ENCODE assay signal across 9 mouse cellular contexts in the genomic region with DNA sequence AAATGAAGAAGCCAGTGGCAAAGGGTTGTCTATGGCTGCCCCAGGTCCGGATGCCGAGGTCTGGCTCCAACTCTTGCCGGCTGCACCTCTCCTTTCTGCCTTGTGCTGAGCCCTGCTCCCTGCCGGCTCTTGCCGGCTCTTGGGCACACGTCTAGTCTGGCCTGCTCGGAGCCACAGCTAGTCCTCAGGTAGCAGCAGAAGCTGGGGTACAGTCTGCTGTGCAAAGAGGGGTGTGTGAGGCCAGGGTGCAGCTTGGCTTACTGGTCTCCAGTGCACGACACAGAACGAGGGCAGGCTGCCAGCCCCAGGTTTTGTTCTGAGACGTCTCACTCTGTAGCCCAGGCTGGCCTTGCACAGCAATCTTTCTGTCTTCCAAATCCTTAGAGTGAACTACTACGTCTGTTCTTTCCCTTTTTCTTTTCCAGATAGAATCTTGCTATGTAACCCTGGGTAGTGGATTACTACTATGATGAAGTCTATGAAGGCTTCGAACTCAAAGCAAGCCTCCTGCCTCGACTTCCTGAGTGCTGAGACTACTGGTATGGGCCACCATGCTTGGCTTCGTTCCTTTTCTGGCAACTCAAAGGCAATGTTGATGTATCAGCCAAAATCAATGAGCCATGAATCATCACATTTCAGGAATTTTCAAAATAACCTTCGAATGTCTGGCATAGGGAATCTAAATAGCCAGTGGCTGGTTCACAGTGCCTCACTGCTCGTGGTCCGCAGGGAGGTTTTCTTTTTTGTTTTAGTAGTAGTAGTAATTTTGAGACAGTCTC. TPM values are rescaled to one million over a fixed set of nuclear protein-coding genes. Genes with fewer than 3 reads are reported as not detected.
A peak's percentile ranks its signal among the peaks of the same experiment; 100 is the strongest.
DNase-seq lines count a peak whose midpoint lies in the region; ATAC-seq and TF ChIP-seq lines count a peak whose summit lies in the region.
"Had no signal": no experiment of that assay in that cellular context is flagged by ENCODE, and none has a peak within 500 bp of the region (broad histone marks: within the 10 kb centered on the region; RNA-seq: fewer than 3 reads in every experiment).

No protein-coding gene starts in this region.

- no peaks in the 10 kb centered on the region for H3K4me1 ChIP-seq in lung, embryonic 14.5 days (ENCODE audit: insufficient read depth)
- H3K4me1 ChIP-seq in forebrain, embryonic 13.5 days = peaks cover 15% of the 10 kb centered on the region
- peaks cover 38% of the 10 kb centered on the region for H3K4me1 ChIP-seq in liver, postnatal 0 days (ENCODE audit: insufficient read depth)

- no peaks in the 10 kb centered on the region for H3K9me3 ChIP-seq in lung, embryonic 14.5 days (ENCODE audit: low read depth, low read length)
- no peaks in the 10 kb centered on the region for H3K9me3 ChIP-seq in forebrain, embryonic 13.5 days (replicated peaks)
- H3K9me3 ChIP-seq in liver, postnatal 0 days (ENCODE audit: low read length) = no peaks in the 10 kb centered on the region
- H3K9me3 ChIP-seq: limb, embryonic 13.5 days had no signal

- 78% methylated on average over 17 of the region's 17 CpGs for WGBS in lung, embryonic 14.5 days
- WGBS in forebrain, embryonic 13.5 days = 86% methylated on average over 17 of the region's 17 CpGs
- 77% methylated on average over 17 of the region's 17 CpGs for WGBS in liver, postnatal 0 days (ENCODE audit: insufficient replicate concordance)

- no peak for ATAC-seq in lung, embryonic 14.5 days (ENCODE audit: insufficient read depth)
- 0 out of 2 replicates have a peak, but pooled peaks have one; percentile 5 for ATAC-seq in forebrain, embryonic 13.5 days
- no peak for ATAC-seq in liver, postnatal 0 days

- no peak for TF ChIP-seq CTCF in lung, embryonic 14.5 days (IDR thresholded peaks at IDR 0.05; ENCODE audit: low read depth)
- TF ChIP-seq CTCF in liver, postnatal 0 days (IDR thresholded peaks at IDR 0.05; ENCODE audit: low read depth) = no peak

- TF ChIP-seq EP300 in liver, postnatal 0 days (IDR thresholded peaks at IDR 0.05; ENCODE audit: low read depth) = no peak

- H3K4me2 ChIP-seq in lung, embryonic 14.5 days = no peak overlapping the region
- H3K4me2 ChIP-seq in forebrain, embryonic 13.5 days = no peak overlapping the region
- 0 out of 2 replicates have a peak overlapping the region, but pooled peaks have one; percentile 1 for H3K4me2 ChIP-seq in liver, postnatal 0 days (ENCODE audit: low read depth, low read length)
- H3K4me2 ChIP-seq: limb, embryonic 13.5 days had no signal

- peaks cover 25% of the 10 kb centered on the region; the same call in 1 of the 2 replicates for H3K36me3 ChIP-seq in lung, embryonic 14.5 days (ENCODE audit: insufficient read depth)
- H3K36me3 ChIP-seq in forebrain, embryonic 13.5 days (ENCODE audit: poor library complexity, severe bottlenecking) = peaks cover 24% of the 10 kb centered on the region
- peaks cover 4% of the 10 kb centered on the region; the same call in 1 of the 2 replicates for H3K36me3 ChIP-seq in liver, postnatal 0 days (replicated peaks; ENCODE audit: insufficient read depth, low read length)

- DNase-seq in lung, embryonic 14.5 days = no peak
- no peak for DNase-seq in lung, postnatal 14 days
- DNase-seq in cerebellum, adult 18-20 months = peak; percentile 59 to 69
- no peak for DNase-seq in liver, postnatal 0 days
- DNase-seq in right cerebral cortex, postnatal 36 days (ENCODE audit: low spot score in 2 of 2) = no peak
- no peak for DNase-seq in adrenal gland, adult 8-10 months
- DNase-seq in lung, postnatal 10 days = no peak

- 0 out of 2 replicates have a peak overlapping the region, but pooled peaks have one; percentile 29 for H3K9ac ChIP-seq in lung, embryonic 14.5 days
- 0 out of 2 replicates have a peak overlapping the region, but pooled peaks have one; percentile 26 for H3K9ac ChIP-seq in forebrain, embryonic 13.5 days
- H3K9ac ChIP-seq in liver, postnatal 0 days (replicated peaks) = peak overlapping the region; percentile 52; the same call in 1 of the 2 replicates

- peak overlapping the region; percentile 46; the same call in 1 of the 2 replicates for H3K27ac ChIP-seq in lung, embryonic 14.5 days (ENCODE audit: low read depth)
- H3K27ac ChIP-seq in forebrain, embryonic 13.5 days = peak overlapping the region; percentile 76
- H3K27ac ChIP-seq in liver, postnatal 0 days (ENCODE audit: low read depth) = peak overlapping the region; percentile 94
- H3K27ac ChIP-seq: limb, embryonic 13.5 days had no signal

- H3K4me3 ChIP-seq in lung, embryonic 14.5 days (ENCODE audit: low read depth, low read length) = no peak overlapping the region
- no peak overlapping the region for H3K4me3 ChIP-seq in forebrain, embryonic 13.5 days
- H3K4me3 ChIP-seq in liver, postnatal 0 days (ENCODE audit: low read depth, low read length) = no peak overlapping the region
- H3K4me3 ChIP-seq: limb, embryonic 13.5 days had no signal

- H3K27me3 ChIP-seq in lung, embryonic 14.5 days (ENCODE audit: insufficient read depth, low read length) = no peaks in the 10 kb centered on the region
- H3K27me3 ChIP-seq in forebrain, embryonic 13.5 days = no peaks in the 10 kb centered on the region
- no peaks in the 10 kb centered on the region for H3K27me3 ChIP-seq in liver, postnatal 0 days (ENCODE audit: insufficient read depth, low read length)
- H3K27me3 ChIP-seq: limb, embryonic 13.5 days had no signal

RNA-seq across cellular contexts. Expression of gene Mvp, which starts 4.9 kb away (rescaled TPM):
- polyA plus RNA-seq in lung, embryonic 14.5 days (2014; fragmentation: Nextera tagmentation; extraction: Ambion mirVana) = 7.7 and 8.0 TPM in 2 replicates
- 2.5 and 3.2 TPM in 2 replicates for polyA plus RNA-seq in forebrain, embryonic 13.5 days (2015; fragmentation: Nextera tagmentation; extraction: Ambion mirVana)
- polyA plus RNA-seq in liver, postnatal 0 days (2015; fragmentation: Nextera tagmentation; extraction: Ambion mirVana) = 10.5 and 10.9 TPM in 2 replicates
- total RNA-seq in adrenal gland, adult 8-10 months (2022) = 100 to 1,000 TPM; 117 to 186 (median 125) TPM

RNA-seq across cellular contexts. Expression of gene Pagr1b, which starts 6.8 kb away (rescaled TPM):
- 0.85 TPM in 1 of 2 replicates, not detected in the other for polyA plus RNA-seq in lung, embryonic 14.5 days (2014; fragmentation: Nextera tagmentation; extraction: Ambion mirVana)
- polyA plus RNA-seq in forebrain, embryonic 13.5 days (2015; fragmentation: Nextera tagmentation; extraction: Ambion mirVana) = 0.65 and 1.0 TPM in 2 replicates
- 0.26 TPM in 1 of 2 replicates, not detected in the other for polyA plus RNA-seq in liver, postnatal 0 days (2015; fragmentation: Nextera tagmentation; extraction: Ambion mirVana)
- 1 to 10 TPM in 1 of 4 experiments, not detected in 3; 1.5 TPM for total RNA-seq in adrenal gland, adult 8-10 months (2022)

RNA-seq across cellular contexts. Expression of gene Pagr1a, which starts 7.7 kb away (rescaled TPM):
- polyA plus RNA-seq in lung, embryonic 14.5 days (2014; fragmentation: Nextera tagmentation; extraction: Ambion mirVana) = 21.9 and 44.5 TPM in 2 replicates
- polyA plus RNA-seq in forebrain, embryonic 13.5 days (2015; fragmentation: Nextera tagmentation; extraction: Ambion mirVana) = 41.7 and 74.5 TPM in 2 replicates
- 12.2 and 13.8 TPM in 2 replicates for polyA plus RNA-seq in liver, postnatal 0 days (2015; fragmentation: Nextera tagmentation; extraction: Ambion mirVana)
- total RNA-seq in adrenal gland, adult 8-10 months (2022) = 10 to 100 TPM in 3 of 4 experiments, 1 to 10 TPM in 1; 7.5 to 36.1 (median 14.3) TPM

RNA-seq across cellular contexts. Expression of gene Gm42742, which starts 11.4 kb away (rescaled TPM):
- 37.4 and 54.0 TPM in 2 replicates for polyA plus RNA-seq in lung, embryonic 14.5 days (2014; fragmentation: Nextera tagmentation; extraction: Ambion mirVana)
- 41.1 and 88.0 TPM in 2 replicates for polyA plus RNA-seq in forebrain, embryonic 13.5 days (2015; fragmentation: Nextera tagmentation; extraction: Ambion mirVana)
- polyA plus RNA-seq in liver, postnatal 0 days (2015; fragmentation: Nextera tagmentation; extraction: Ambion mirVana) = 4.5 and 7.8 TPM in 2 replicates
- 10 to 100 TPM in 3 of 4 experiments, 1 to 10 TPM in 1; 5.5 to 40.3 (median 28.9) TPM for total RNA-seq in adrenal gland, adult 8-10 months (2022)

RNA-seq across cellular contexts. Expression of gene Prrt2, which starts 11.5 kb away (rescaled TPM):
- polyA plus RNA-seq in lung, embryonic 14.5 days (2014; fragmentation: Nextera tagmentation; extraction: Ambion mirVana) = 4.7 and 5.9 TPM in 2 replicates
- polyA plus RNA-seq in forebrain, embryonic 13.5 days (2015; fragmentation: Nextera tagmentation; extraction: Ambion mirVana) = 6.8 and 8.3 TPM in 2 replicates
- polyA plus RNA-seq in liver, postnatal 0 days (2015; fragmentation: Nextera tagmentation; extraction: Ambion mirVana) = 0.18 TPM in 1 of 2 replicates, not detected in the other
- total RNA-seq in adrenal gland, adult 8-10 months (2022) = 1 to 10 TPM; 2.4 to 8.7 (median 6.4) TPM

Comparison
In these comparisons a context has a peak if more than half of its experiments do, and no peak if none do; other contexts are left out.
1. DNase-seq: peak in cerebellum, adult 18-20 months (2 of 2); none in lung, embryonic 14.5 days (single experiment), lung, postnatal 14 days (single experiment), liver, postnatal 0 days (single experiment), right cerebral cortex, postnatal 36 days (0 of 2), adrenal gland, adult 8-10 months (single experiment) and lung, postnatal 10 days (single experiment).
2. Peak in every context shown above with its lines, with median percentiles within 50 percentile points of each other: H3K27ac ChIP-seq and H3K9ac ChIP-seq.